Mouse (Mus musculus) liver, postnatal 0 days (tissue): ENCODE measurements around the gene Npsr1.

Source experiments
- CTCF ChIP-seq: sonication (generic); IDR thresholded peaks from 2 replicates; pipeline ENCODE4 v1.5.1; 2016; ENCODE audit warnings: antibody characterized with exemption, low read depth
- EP300 ChIP-seq: IDR thresholded peaks from 2 replicates; pipeline ENCODE4 v1.6.1; 2016; ENCODE audit warnings: antibody characterized with exemption, low read depth, mild to moderate bottlenecking

DNA sequence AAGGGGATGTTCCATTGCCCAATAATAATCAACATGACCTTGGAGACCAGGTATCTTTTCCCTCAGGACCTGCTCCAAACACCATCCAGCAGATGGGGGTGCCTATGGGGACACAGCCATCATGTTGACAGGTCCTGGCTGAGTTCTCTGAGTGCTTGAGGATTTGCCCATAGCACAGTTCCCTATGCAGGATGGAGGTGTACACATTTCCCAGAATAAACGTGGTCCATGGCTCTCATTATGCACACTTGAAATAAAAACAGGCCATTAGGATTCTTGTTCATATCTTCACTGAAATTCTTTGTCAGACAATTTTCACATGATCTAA lies 92.4 kb downstream of the Npsr1 start:
- TF ChIP-seq CTCF (no peak), EP300 (no peak)
